Mouse (Mus musculus): ENCODE data around the gene Brk1.

The Brk1 gene

GRCm38 (mm10) chr6:113659648-113660491 lies 55.3 kb downstream of the Brk1 start:
- no peak for DNase-seq (ENCODE audit: low read depth, low spot score)

GRCm38 (mm10) chr6:113660492-113661352 lies 56.1 kb downstream of the Brk1 start:
- peak; percentile 40 for DNase-seq (ENCODE audit: low read depth, low spot score)

GRCm38 (mm10) chr6:113661353-113662241 lies 57.0 kb downstream of the Brk1 start:
- peak; percentile 76 for DNase-seq (ENCODE audit: low read depth, low spot score)

- peak; percentile 45 for DNase-seq (ENCODE audit: low read depth, low spot score)
Observed at GRCm38 (mm10) chr6:113662964-113663700, 58.6 kb downstream of the Brk1 start.

GRCm38 (mm10) chr6:113664305-113664704 lies 59.7 kb downstream of the Brk1 start:
- DNase-seq (ENCODE audit: low read depth, low spot score) = no peak

Data from 3T3-L1 (cell line).